Mouse (Mus musculus) embryonic facial prominence, embryonic 10.5 days (tissue): Measurements from ENCODE around the gene Elp5. TPM values are rescaled to one million over a fixed set of nuclear protein-coding genes. Genes with fewer than 3 reads are reported as not detected.

ENCODE experiments used
- DNase-seq: peaks from one replicate; pipeline ENCODE4 v3.0.0-alpha.2; 2017; ENCODE audit warnings: low spot score
- H3K27ac ChIP-seq: fragments of 300-500 bp; sonication (generic); replicated peaks from 2 replicates; pipeline ENCODE4 v1.5.1; 2016; ENCODE audit warnings: mild to moderate bottlenecking
- H3K27me3 ChIP-seq: fragments of 300-500 bp; sonication (generic); replicated peaks from 2 replicates; pipeline ENCODE4 v1.6.1; 2016; ENCODE audit warnings: low read depth, mild to moderate bottlenecking; ENCODE audit not compliant: poor library complexity, severe bottlenecking
- H3K36me3 ChIP-seq: fragments of 300-500 bp; sonication (generic); replicated peaks from 2 replicates; pipeline ENCODE4 v1.6.1; 2016; ENCODE audit warnings: mild to moderate bottlenecking, moderate library complexity
- H3K4me1 ChIP-seq: fragments of 300-500 bp; sonication (generic); 2 replicates; pipeline ENCODE4 v1.6.1; 2016
- H3K4me3 ChIP-seq: fragments of 300-500 bp; sonication (generic); 2 replicates; pipeline ENCODE4 v1.5.1; 2016; ENCODE audit warnings: mild to moderate bottlenecking, moderate library complexity
- H3K9me3 ChIP-seq: fragments of 300-500 bp; sonication (generic); 2 replicates; pipeline ENCODE4 v1.6.1; 2016; ENCODE audit warnings: mild to moderate bottlenecking
- WGBS: fragments of 180-500 bp; shearing (Covaris S2); methylation state at CpG from one replicate; pipeline ENCODE4 v1.1.7; 2016; 5-methylcytosine and 5-hydroxymethylcytosine counted together
- polyA plus RNA-seq: library from polyadenylated mRNA; unstranded; fragments of >200 nt; fragmentation: Nextera tagmentation; extraction: Ambion mirVana; gene quantifications from 2 replicates; pipeline ENCODE4 v1.2.1, GENCODE M21; 2016

The Elp5 gene
- polyA plus RNA-seq, 1 experiment from 2014 or later: 157 TPM

- no peak overlapping the region for H3K27ac ChIP-seq
- no peaks in the 10 kb centered on the region for H3K9me3 ChIP-seq
- peak overlapping the region; percentile 12; the same call in 1 of the 2 replicates for H3K4me3 ChIP-seq
- H3K36me3 ChIP-seq: peaks cover 86% of the 10 kb centered on the region
- 88% methylated on average over 10 of the region's 10 CpGs for WGBS
- DNase-seq: no peak
- peaks cover 28% of the 10 kb centered on the region for H3K4me1 ChIP-seq
- no peaks in the 10 kb centered on the region for H3K27me3 ChIP-seq
These were observed 28.6 kb upstream of the Elp5 start for GRCm38 (mm10) chr11:70010961-70011360.

GRCm38 (mm10) chr11:70010548-70010947 is 28.2 kb upstream of the Elp5 start:
- WGBS: 86% methylated on average over 12 of the region's 12 CpGs
- no peak for DNase-seq

GRCm38 (mm10) chr11:70010033-70010432 is 27.7 kb upstream of the Elp5 start:
- no peak for DNase-seq
- no peaks in the 10 kb centered on the region for H3K9me3 ChIP-seq
- H3K27me3 ChIP-seq: no peaks in the 10 kb centered on the region
- no peak overlapping the region for H3K27ac ChIP-seq
- 91% methylated on average over 6 of the region's 6 CpGs for WGBS
- H3K36me3 ChIP-seq: peaks cover 95% of the 10 kb centered on the region
- peaks cover 19% of the 10 kb centered on the region for H3K4me1 ChIP-seq
- peak overlapping the region; percentile 12; the same call in 1 of the 2 replicates for H3K4me3 ChIP-seq

More at GRCm38 (mm10) chr11:70010548-70010947, 28.2 kb upstream of the Elp5 start:
- Histone ChIP-seq H3K4me3 (peak overlapping the region; percentile 12; the same call in 1 of the 2 replicates), H3K27ac (no peak overlapping the region), H3K27me3 (no peaks in the 10 kb centered on the region), H3K36me3 (peaks cover 90% of the 10 kb centered on the region), H3K4me1 (peaks cover 24% of the 10 kb centered on the region), H3K9me3 (no peaks in the 10 kb centered on the region)

GRCm38 (mm10) chr11:70005521-70005920 is 23.2 kb upstream of the Elp5 start:
- Histone ChIP-seq H3K27me3 (no peaks in the 10 kb centered on the region), H3K36me3 (peaks cover 70% of the 10 kb centered on the region), H3K27ac (no peak overlapping the region), H3K4me1 (peaks cover 26% of the 10 kb centered on the region), H3K4me3 (no peak overlapping the region), H3K9me3 (no peaks in the 10 kb centered on the region)
- no peak for DNase-seq
- 56% methylated on average over 5 of the region's 5 CpGs for WGBS

- Histone ChIP-seq H3K36me3 (peaks cover 67% of the 10 kb centered on the region), H3K27ac (no peak overlapping the region), H3K9me3 (no peaks in the 10 kb centered on the region), H3K4me3 (peak overlapping the region; percentile 99), H3K4me1 (peaks cover 42% of the 10 kb centered on the region), H3K27me3 (no peaks in the 10 kb centered on the region)
- 96% methylated on average over 2 of the region's 2 CpGs for WGBS
- DNase-seq: no peak
These were observed 20.2 kb upstream of the Elp5 start for GRCm38 (mm10) chr11:70002471-70002870.

- peak; percentile 50 for DNase-seq
- Histone ChIP-seq H3K36me3 (peaks cover 61% of the 10 kb centered on the region), H3K4me1 (peaks cover 46% of the 10 kb centered on the region)
These were observed 19.5 kb upstream of the Elp5 start for GRCm38 (mm10) chr11:70001865-70002264.

GRCm38 (mm10) chr11:70001159-70001558 is 18.8 kb upstream of the Elp5 start:
- H3K36me3 ChIP-seq: peaks cover 54% of the 10 kb centered on the region
- H3K4me1 ChIP-seq: peaks cover 46% of the 10 kb centered on the region
- H3K27me3 ChIP-seq: no peaks in the 10 kb centered on the region
- no peak for DNase-seq
- no peaks in the 10 kb centered on the region for H3K9me3 ChIP-seq
- peak overlapping the region; percentile 94 for H3K27ac ChIP-seq
- WGBS: 15% methylated on average over 8 of the region's 8 CpGs
- peak overlapping the region; percentile 99 for H3K4me3 ChIP-seq

More at GRCm38 (mm10) chr11:70001865-70002264, 19.5 kb upstream of the Elp5 start:
- H3K27ac ChIP-seq: no peak overlapping the region
- H3K27me3 ChIP-seq: no peaks in the 10 kb centered on the region
- peak overlapping the region; percentile 99 for H3K4me3 ChIP-seq
- no peaks in the 10 kb centered on the region for H3K9me3 ChIP-seq

- Histone ChIP-seq H3K9me3 (no peaks in the 10 kb centered on the region), H3K27me3 (no peaks in the 10 kb centered on the region), H3K27ac (peak within 1 kb of the TSS; percentile 94), H3K4me1 (peaks cover 46% of the 10 kb centered on the region), H3K36me3 (peaks cover 47% of the 10 kb centered on the region), H3K4me3 (peak within 1 kb of the TSS; percentile 99)
- DNase-seq: peak; percentile 96
- WGBS: under 1% methylated on average over 48 of the region's 48 CpGs
These were observed 18.1 kb upstream of the Elp5 start, which contains the start of gene Dvl2 for GRCm38 (mm10) chr11:70000396-70000898. Gene Dvl2, plus strand, starts transcription at chr11:70000595.

- DNase-seq: no peak
- H3K36me3 ChIP-seq: peaks cover 41% of the 10 kb centered on the region
- 83% methylated on average over 8 of the region's 8 CpGs for WGBS
- H3K27me3 ChIP-seq: no peaks in the 10 kb centered on the region
- H3K4me3 ChIP-seq: peak overlapping the region; percentile 99
- H3K27ac ChIP-seq: no peak overlapping the region
- H3K9me3 ChIP-seq: no peaks in the 10 kb centered on the region
- H3K4me1 ChIP-seq: peaks cover 50% of the 10 kb centered on the region
These were observed 17.3 kb upstream of the Elp5 start for GRCm38 (mm10) chr11:69999666-70000065.

GRCm38 (mm10) chr11:69998567-69999491 is 16.5 kb upstream of the Elp5 start:
- Histone ChIP-seq H3K36me3 (peaks cover 43% of the 10 kb centered on the region), H3K27me3 (no peaks in the 10 kb centered on the region), H3K4me1 (peaks cover 55% of the 10 kb centered on the region), H3K27ac (no peak overlapping the region; the same call in 1 of the 2 replicates), H3K4me3 (peak overlapping the region; percentile 99; the same call in 1 of the 2 replicates), H3K9me3 (no peaks in the 10 kb centered on the region)
- 94% methylated on average over 27 of the region's 27 CpGs for WGBS
- DNase-seq: no peak

GRCm38 (mm10) chr11:69997070-69997509 is 14.8 kb upstream of the Elp5 start:
- WGBS: 2% methylated on average over 44 of the region's 44 CpGs
- Histone ChIP-seq H3K9me3 (no peaks in the 10 kb centered on the region), H3K36me3 (peaks cover 50% of the 10 kb centered on the region), H3K4me3 (peak overlapping the region; percentile 99), H3K27me3 (no peaks in the 10 kb centered on the region), H3K27ac (peak overlapping the region; percentile 97), H3K4me1 (peaks cover 47% of the 10 kb centered on the region)
- peak; percentile 96 for DNase-seq

GRCm38 (mm10) chr11:69996161-69997061 is 14.1 kb upstream of the Elp5 start:
- Histone ChIP-seq H3K27ac (peak overlapping the region; percentile 97), H3K36me3 (peaks cover 47% of the 10 kb centered on the region), H3K9me3 (no peaks in the 10 kb centered on the region), H3K27me3 (no peaks in the 10 kb centered on the region), H3K4me3 (peak overlapping the region; percentile 99), H3K4me1 (peaks cover 40% of the 10 kb centered on the region)
- 1% methylated on average over 66 of the region's 66 CpGs for WGBS
- no peak for DNase-seq
